Mouse (Mus musculus) urinary bladder, postnatal 4 days (tissue): ENCODE measurements around the gene N4bp2.
"Not testable (repeated sequence)": the region's sequence is repeated elsewhere in the genome, so short reads cannot be mapped to it uniquely, and the experiment has no call there.

Source experiments
- DNase-seq, 2 experiments: peaks; one replicate each; pipeline ENCODE4 v3.0.0; 2021 to 2022; ENCODE audit warnings: low spot score in 2 of 2

Gene N4bp2

GRCm38 (mm10) chr5:65763916-65764785 is 830 bp downstream of the N4bp2 start:
- peak; percentile 84 to 85 for DNase-seq

GRCm38 (mm10) chr5:65764786-65765634 is 1.7 kb downstream of the N4bp2 start:
- DNase-seq = peak; percentile 81 to 84

DNA sequence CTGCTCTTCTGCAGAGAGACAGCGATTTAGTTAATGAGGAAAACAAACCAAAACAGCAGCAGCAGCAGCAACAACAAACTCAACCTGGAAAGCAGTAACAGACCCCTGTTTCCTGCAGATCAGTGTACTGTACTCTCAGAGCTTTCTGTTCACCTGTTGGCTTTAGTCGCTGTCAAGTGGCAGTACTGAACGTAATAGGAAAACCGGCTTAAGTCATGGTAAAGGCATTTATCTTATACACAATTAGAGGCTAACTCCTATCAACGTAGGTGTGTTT is 2.3 kb downstream of the N4bp2 start:
- no peak for DNase-seq

DNA sequence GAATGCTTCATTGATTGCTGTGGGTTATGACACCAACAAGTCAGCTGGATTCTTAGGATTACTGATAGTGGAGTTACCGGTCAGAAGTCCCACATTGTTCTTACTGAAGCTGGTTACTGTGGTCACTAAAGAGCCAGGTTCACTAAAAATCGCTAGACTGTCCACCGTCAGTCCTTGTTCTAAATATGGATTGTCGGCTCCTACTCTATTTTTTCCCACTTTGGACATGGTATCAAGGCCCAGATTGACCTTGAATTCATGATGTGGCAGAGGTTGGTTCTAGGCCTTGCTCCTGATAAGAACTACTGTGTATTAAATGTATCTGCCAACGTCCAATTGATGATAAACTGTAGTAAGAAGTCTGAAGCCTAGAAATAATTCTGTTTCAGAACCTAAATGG is 4.7 kb downstream of the N4bp2 start:
- no peak for DNase-seq

GRCm38 (mm10) chr5:65770065-65770464 is 6.7 kb downstream of the N4bp2 start:
- DNase-seq = no peak

DNA sequence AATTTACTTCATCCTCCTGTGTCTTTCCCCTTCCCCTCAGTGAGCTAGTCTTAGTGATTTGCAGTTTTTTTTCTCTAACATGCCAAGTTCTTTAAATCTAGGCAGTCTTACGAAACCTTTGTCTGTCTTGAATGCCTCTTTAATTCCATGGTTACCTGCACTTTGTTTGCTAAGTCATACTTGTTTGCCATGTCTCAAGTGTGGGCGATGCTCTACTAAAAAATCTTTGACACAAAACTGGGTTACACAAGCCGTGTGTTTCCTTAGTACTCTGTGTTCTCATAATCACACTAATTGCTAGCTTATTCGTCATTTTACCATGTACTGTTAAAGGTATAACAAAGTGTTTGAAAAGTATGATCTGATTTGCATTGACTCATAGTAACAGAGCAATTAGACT is 7.2 kb downstream of the N4bp2 start:
- no peak for DNase-seq

DNA sequence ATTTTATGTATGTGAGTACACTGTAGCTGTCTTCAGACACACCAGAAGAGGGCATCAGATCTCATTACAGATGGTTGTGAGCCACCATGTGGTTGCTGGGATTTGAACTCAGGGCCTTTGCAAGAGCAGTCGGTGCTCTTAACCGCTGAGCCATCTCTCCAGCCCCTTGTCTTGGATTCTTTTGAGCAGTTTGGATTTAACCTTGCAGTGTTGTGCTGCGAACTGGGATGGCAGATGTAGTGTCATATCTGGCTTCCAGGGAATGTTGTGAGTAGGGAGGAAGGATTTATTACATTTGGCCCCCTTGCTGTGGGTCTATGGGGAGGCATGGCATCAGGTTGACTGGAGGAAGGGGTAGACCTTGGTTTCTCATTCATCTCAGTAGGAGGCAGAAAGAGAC is 10.6 kb downstream of the N4bp2 start:
- not testable (repeated sequence) for DNase-seq

GRCm38 (mm10) chr5:65776166-65776565 is 12.8 kb downstream of the N4bp2 start:
- DNase-seq = no peak

- no peak for DNase-seq
These were observed 13.6 kb downstream of the N4bp2 start for GRCm38 (mm10) chr5:65776907-65777306.

DNA sequence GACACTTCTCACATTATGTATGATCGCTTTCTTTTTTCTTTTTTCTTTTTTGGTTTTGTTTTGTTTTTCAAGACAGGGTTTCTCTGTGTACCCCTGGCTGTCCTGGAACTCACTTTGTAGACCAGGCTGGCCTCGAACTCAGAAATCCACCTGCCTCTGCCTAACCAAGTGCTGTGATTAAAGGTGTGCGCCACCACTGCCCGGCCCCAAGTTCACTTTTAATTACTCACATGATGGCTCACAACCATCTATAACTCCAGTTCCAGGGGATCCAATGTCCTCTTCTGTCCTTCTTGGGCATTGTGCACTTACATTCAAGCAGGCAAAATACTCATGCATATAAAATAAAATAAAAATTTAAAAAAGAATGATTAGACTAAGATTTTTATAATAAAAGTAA is 15.7 kb downstream of the N4bp2 start:
- not testable (repeated sequence) for DNase-seq

GRCm38 (mm10) chr5:65779401-65780063 is 16.2 kb downstream of the N4bp2 start:
- DNase-seq = no peak

DNA sequence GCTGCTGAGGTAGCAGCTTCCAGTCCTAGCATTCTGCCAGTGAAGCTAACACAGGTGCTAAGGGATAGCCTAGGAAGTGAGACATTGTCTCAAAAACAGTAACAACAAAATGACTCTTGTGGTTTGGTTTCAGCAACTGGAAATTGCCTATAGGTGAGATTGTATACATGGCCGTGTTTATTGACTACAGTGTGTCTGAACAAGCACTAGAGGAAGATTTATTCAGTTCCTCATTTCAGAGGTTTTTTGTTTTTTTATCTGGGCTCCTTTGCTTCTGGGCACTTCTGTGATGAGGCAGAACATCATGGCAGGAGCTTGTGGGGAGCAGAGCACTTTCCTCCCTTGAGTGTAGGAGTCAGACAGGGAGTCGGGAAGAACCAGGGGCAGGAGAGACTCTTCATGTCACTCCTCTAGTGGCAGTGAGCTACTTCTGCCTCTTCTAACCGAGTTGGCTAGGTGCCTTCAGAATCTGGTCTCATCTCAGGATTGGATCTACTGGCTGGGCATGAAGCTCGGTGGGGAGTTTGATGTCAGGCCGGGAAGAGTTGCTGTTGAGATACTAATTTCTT is 17.9 kb downstream of the N4bp2 start:
- DNase-seq = no peak

- DNase-seq = no peak
These were observed 18.7 kb downstream of the N4bp2 start for GRCm38 (mm10) chr5:65781769-65782715.

DNA sequence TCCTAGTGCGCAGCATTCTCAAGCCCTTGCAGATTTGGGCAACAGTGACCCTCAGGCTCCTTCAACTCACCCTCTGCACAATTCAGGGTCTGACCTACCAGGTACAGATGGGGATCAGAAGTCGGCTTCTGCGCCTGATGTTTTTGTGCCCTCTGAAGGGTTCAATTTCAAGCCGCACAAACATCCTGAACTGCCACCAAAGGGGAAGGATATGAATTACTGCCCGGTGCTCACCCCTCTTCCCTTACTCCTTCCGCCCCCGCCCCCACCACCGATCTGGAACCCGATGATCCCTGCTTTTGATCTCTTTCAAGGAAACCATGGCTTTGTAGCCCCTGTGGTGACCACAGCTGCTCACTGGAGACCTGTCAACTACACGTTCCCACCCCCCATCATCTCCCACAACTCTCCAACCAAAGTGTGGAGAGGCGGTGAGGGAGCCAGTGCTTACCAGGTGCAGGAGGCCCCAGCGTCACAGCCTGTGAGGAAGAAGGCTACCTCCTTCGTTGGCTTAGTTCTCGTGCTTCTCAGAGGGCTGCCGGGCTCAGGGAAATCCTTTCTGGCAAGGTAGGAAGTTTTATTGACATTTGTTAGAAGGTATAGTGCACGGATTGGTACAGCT is 27.4 kb downstream of the N4bp2 start:
- DNase-seq = no peak

- DNase-seq = no peak
These were observed 30.9 kb downstream of the N4bp2 start for GRCm38 (mm10) chr5:65794202-65794601.

DNA sequence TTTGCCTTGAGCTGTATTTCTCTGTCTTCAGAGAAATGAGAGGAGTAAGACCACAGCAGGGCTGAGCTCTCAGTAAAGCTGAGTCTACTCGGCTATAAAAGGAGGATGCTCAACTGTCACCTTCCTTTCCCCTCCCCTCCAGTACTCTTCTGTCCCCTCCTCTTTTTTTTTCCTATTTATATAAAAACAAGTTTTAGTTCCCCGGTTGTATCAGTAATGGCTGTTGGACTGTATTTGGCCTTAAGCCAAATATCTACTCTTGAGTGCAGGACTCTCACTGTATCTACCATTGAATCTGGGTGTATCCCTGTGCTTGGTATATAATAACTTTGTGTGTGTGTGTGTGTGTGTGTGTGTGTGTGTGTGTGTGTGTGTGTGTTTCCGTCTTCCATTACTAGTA is 31.4 kb downstream of the N4bp2 start:
- DNase-seq = no peak

DNA sequence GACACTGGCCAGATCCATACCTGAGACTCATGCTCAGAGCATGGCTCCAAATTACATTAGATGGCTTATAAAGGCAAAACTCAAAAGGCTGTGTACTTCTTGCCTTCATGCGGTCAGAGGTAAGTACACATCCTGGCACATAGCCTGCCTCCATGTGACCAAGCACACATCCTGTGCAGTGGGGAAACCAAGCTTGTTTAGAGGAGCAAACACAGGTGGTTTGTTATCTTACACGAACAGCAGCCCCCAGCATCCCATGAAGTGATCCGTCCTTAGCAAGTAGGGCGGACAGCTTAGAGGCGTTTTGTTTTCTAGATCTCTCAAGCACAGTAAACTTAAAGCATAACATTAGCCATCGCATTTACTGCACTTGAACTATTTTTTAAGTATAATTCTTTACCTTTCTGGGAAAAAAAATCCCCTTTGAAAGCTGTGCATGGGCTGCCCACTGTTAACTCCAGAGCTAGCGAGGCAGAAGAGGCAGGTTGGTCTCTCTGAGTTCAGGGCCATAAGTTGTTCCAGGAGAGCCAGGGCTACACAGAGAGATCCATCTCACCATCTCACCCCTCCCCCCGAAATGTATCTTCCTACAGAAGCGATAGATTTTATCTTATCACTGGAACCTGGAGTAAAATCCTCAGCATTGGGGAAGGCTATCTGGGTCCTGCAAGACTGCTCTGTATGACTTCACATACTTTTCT is 32.1 kb downstream of the N4bp2 start:
- DNase-seq = no peak

- no peak for DNase-seq
These were observed 32.6 kb downstream of the N4bp2 start for GRCm38 (mm10) chr5:65795994-65796298.

DNA sequence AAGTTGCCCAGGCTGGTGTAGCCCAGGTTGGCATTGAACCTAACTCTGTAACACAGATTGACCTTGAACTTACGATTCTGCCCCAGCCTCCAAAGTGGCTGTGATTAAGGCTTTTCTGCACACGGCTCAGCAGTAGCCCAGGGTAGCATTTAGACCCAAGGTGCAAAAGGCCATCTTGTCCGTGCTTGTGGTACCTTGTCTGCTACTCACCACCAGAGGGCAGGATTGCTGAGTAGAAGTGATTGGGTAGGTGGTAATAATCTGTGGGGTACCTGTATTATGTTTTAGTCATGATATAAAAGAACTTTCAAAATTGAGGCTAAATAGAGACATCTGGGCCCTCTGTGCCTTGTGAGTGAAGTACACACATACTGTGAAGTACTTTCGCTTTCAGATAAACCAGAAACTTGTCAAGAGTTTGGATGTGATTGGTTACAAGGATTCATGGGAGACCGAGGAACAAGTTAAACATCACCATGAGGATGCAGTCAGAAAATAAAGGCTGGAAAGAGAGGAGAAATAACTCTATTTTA is 60.3 kb downstream of the N4bp2 start:
- no peak for DNase-seq

DNA sequence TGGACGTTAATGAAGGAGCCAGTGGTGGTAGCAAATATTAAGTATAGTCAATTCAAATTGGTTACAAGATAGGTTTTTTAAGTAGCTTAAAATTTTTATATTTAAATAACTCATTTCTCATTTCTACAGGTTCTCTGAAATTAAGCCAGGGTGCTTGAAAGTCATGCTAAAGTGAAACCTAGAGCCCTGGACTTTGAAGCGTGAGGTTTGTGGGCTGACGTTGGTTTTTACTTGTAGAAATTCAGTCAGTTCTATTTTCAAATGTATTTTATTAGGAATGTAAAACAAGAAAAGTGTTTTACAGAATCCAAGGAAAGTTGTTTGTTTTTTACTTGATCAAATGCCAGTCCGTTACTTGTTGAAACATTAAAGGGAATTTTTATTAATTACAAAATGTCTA is 63.2 kb downstream of the N4bp2 start:
- DNase-seq = no peak
